Mouse (Mus musculus) adrenal gland, adult 2 months (tissue): ENCODE measurements around the gene Pcnx2. TPM values are rescaled to one million over a fixed set of nuclear protein-coding genes. Genes with fewer than 3 reads are reported as not detected.

Source experiments
- DNase-seq: peaks from one replicate; pipeline ENCODE4 v3.0.0; 2021
- polyA plus RNA-seq: library from polyadenylated mRNA; depleted of rRNA; stranded (reverse); fragments of >200 nt; gene quantifications from 2 replicates; pipeline ENCODE4 v1.2.3, GENCODE M21; 2012
- total RNA-seq, 2 experiments: library from RNA; stranded (reverse); gene quantifications; 2 replicates each; pipeline ENCODE4 v1.2.3; 2021

Pcnx2 gene
- total and polyA plus RNA-seq, 3 experiments: 0.42 to 0.69 (median 0.55) TPM

- no peak for DNase-seq
These were observed 141.6 kb downstream of the Pcnx2 start for GRCm38 (mm10) chr8:125756391-125757105.

DNA sequence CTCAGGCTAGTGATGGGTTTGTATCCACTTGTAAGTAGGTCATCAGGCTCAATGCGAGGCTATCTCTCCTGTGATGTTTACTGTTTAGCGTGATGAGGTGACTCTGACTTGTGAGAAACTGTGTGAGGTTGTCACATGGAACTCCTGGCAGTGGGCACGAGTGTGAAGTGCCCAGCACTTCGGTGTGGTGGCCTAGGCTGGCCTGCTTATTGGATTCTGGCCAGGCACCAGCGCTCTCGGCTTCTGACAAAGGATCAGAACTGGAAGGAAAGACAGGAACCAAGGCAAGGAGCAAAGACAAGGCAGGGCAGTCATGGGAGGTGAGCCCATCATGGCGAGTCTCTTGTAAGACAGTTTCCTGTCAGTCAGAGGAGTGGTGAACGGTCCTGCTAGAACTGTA lies 142.2 kb downstream of the Pcnx2 start:
- no peak for DNase-seq

DNA sequence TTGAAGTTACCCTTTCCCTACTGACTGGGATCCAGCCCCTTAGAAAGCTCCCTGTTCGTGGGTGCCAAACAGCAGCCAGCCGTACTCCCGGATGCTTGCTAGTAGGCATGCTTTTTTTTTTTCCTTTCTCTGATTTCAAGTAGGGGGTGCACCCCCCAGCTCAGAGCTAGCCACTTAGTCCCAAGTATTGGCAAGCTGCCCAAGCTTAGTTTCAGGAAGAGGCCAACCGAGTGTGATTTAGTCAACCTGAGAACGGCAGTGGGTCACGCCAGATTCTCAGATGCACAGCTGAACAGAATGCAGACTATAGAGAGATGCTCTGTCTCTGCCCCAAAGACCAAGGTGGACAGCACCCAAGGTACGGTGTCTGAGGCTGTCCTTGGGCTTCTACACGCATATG lies 147.3 kb downstream of the Pcnx2 start:
- no peak for DNase-seq

DNA sequence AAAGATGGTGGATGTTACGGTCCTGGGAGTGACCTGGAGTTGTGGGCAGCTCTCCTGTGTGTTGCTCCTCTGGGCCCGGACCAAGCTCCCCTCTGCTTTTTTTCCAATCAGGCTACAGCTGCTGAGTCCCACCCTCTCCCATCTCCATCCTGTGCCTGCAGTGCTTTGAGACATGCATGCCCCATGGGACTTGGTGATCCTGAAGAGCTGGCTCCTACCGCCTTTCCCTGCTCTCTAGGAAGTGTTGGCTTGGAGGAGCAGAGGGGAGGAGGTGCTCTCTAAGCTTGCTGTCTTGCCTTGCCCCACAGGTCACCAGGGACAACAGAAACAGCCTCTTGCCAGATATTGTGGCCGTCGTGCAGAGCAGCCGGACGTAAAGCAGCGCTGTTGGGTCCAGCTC lies 150.7 kb downstream of the Pcnx2 start:
- peak; percentile 11 for DNase-seq

DNA sequence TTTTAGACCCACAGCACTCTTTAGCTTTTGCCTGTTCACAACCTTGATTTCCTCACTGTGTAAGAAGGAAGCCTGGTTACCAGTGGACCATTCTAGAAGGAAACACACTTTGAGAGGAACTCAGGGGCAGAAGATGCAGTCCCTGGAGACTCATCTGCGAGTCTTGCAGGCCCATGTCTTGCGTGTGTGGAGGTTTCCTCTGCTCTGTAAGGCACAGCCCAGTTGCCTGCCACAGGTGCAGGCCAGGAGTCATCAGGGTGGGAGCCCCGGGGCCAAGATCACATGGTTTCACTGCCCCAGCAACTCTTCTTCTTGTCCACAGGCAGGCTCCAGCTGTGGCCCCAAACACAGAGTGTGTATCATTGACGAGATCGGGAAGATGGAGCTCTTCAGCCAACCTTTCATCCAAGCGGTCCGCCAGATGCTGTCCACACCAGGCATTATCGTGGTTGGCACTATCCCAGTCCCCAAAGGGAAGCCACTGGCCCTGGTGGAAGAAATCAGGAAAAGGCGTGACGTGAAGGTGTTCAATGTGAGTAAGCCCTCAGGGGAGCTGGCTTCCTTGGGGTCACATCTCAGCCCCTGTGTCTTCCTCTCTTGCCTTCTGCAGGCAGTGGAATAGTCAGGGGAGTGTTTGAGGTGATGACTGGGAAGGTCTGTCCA lies 153.1 kb downstream of the Pcnx2 start:
- DNase-seq: no peak

DNA sequence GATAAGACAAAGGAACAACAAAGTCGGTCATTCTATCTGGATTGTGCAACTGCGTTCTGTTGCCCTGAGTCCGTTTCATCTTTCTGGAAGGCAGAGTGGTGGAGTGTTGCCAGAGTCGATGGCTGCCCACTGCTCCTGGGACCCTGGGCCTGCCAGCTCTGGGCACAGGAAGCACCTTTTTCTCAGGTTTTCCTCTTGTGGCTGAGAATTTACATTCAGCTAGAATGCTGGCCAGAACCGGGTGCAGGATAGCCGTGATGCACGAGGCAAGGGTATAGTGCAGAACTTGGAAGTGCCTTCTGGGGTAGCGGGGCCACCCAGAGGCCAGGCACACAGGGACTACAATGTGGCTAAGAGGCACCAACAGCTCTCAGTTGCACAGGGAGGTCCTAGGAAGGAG lies 155.7 kb downstream of the Pcnx2 start:
- peak; percentile 23 for DNase-seq

DNA sequence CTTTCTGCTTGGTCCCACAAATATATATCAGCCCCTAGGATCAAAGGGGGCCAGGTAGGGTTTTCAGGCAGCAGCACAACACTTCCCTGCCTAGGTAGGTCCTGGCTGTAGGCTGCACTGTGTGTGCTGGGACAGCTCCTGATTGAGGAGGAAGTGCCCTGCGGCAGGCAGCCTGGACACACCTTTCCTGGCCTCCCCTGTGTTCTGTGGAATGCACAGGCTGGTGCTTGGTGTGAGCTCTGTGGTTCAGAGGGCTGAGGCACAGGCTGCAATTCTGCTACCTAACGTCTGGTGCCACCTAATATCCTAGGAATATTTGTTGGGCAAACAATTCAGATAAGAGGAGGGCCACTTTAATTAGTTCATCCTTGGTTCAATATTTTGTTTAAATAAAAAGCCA lies 156.3 kb downstream of the Pcnx2 start:
- DNase-seq: no peak

DNA sequence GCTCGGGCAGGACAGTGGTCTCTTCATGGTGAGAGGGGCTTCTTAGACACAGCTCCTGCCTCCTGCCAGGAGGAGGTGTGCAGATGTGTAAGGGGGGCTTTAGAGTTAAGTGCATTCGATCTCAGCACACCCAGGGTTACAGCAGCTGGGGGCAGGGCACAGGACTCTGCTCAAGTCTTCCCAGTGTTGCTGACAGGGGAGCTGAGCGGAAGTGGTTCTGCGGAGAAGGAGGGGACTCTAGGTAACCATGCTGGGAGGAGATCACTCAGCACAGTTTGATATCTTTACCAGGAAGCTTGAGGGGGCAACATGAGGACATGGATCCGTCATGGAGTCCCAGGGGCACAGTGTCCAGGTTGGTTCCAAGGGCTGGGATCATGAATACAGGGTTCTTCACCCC lies 156.7 kb downstream of the Pcnx2 start:
- no peak for DNase-seq

GRCm38 (mm10) chr8:125740655-125741054 lies 157.5 kb downstream of the Pcnx2 start:
- no peak for DNase-seq

GRCm38 (mm10) chr8:125738956-125739355 lies 159.2 kb downstream of the Pcnx2 start:
- DNase-seq: no peak

- peak; percentile 93 for DNase-seq
These were observed 163.9 kb downstream of the Pcnx2 start for GRCm38 (mm10) chr8:125733964-125734956.

DNA sequence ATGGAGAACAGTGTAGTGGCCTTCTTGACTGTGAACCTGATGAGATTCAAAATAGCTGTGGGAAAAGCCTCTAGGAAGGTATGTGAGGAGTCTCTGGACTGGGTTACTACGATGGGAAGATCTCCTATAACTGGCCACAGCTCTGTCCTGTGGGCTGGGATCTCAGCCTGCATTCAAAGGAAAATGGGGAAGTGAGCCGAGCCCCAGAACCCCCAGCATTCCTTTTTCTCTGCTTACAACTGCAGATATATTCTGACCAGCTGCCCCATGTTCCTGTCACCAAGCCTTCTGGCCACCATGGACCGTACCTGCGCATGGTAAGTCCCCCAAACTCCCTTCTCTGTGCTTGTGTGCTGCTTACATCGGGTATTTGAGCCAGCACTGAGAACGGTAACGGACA lies 168.4 kb downstream of the Pcnx2 start, which contains the start of gene Ntpcr:
Gene Ntpcr (plus strand): TSS at position 218 of the 400 bp plus-strand sequence.
- no peak for DNase-seq

GRCm38 (mm10) chr8:125727797-125728196 lies 170.3 kb downstream of the Pcnx2 start:
- DNase-seq: no peak

DNA sequence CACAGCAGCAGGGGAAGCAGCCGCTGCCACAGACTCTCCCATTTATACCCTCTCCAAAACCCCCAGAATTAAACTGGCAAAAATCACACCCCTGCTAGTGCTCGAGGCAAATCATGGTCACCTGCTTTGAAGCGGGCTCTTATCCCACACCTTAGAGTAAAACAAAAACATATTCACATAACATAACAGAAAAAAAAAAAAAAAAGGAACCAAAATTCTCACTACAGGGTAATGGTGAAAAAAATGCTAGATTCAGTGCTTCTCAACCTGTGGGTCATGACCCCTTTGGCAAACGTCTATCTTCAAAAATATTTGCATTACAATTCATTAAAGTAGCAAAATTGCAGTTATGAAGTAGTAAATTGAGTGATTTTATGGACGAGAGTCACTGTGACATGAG lies 171.1 kb downstream of the Pcnx2 start:
- no peak for DNase-seq

DNA sequence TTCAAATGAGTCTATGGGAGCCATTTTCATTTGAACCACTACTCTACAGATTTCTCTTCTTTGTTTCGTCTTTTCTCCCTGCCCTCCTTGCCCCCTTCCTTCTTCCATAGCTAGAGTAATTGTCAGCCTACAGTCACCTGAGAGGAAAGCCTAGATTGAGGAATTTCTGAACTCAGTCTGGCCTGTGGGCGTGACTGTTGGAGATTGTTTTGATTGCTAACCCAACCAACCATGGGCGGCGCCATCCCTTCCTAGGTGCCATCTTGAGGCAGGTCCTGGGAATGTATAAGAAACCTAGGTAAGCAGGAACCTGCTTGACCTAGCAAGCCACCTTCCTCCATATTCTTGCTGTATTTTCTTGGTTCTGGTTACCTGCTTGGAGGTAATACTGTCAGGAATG lies 172.0 kb downstream of the Pcnx2 start:
- DNase-seq: no peak

GRCm38 (mm10) chr8:125725037-125725820 lies 172.9 kb downstream of the Pcnx2 start:
- no peak for DNase-seq

DNA sequence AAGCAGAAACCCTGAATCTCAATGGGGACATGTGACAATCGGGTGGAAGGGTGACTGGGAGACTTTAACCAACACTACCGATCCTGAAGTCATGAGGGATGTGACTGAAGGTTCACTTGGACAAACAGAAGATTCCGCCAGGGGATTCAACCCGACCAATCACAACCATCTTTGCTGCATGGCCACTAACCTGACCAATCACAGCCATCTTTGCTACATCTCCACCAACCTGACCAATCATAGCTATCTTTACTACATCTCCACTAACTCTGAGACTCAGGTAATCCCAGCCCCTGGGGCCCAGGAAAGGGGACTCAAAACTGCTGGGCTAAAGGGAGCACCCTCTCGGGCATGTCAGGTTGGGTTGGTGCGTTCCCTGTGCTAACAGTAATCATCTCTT lies 174.7 kb downstream of the Pcnx2 start:
- DNase-seq: no peak

DNA sequence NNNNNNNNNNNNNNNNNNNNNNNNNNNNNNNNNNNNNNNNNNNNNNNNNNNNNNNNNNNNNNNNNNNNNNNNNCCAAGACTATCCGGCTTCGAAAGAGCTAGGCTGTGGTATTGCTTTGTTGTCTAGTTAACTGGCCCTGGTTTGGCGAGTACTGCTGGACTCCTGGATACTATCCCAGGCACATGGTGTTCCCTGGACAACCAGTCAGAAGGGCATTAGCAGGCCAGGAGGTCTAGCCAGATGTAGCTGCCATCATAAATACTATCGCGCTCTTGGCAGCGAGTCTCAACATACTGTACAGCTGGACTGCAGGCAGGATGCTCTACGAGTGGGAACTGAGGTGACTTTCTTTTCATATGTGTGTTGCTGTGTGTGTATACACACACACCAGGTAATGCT lies 175.4 kb downstream of the Pcnx2 start:
- no peak for DNase-seq

- DNase-seq: no peak
These were observed 179.2 kb downstream of the Pcnx2 start for GRCm38 (mm10) chr8:125718914-125719313.

DNA sequence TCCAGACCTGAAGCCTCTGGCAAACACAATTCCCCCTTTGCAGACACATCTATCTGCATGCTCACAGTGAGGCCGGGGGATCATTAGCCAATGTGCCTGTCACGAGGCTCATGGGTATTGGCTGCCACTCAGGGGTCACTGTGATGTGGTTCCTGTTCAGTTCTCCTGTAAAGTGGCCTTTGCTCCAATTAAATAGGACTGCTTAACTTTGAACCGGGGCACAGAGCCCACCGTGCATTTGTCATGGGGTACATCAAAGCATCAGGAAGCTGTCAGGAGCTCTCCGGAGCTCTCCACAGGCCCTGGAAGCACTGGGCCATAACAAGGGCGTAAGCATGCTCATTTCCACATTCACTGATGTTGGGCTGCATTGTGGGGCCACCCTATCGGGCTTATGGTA lies 181.5 kb downstream of the Pcnx2 start:
- DNase-seq: no peak

DNA sequence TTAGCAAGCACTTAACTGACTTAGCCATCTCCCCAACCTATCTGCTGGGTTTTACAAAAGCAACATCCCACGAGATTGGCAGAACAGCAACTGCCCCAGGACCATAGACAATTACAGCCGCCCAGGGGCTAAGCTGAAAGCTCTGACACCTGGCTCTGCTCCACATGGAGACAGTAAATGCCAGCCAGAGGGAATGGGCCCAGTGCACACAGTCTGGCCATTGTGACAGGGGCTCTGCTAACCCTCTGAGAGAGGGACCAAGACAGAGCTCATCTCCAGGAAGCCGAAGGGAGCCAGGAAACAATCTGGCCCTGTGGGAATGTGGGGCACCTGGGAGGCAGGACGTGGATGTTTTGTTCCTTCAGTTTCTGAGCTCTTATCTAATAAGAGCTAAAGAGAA lies 181.9 kb downstream of the Pcnx2 start:
- DNase-seq: no peak

- DNase-seq: no peak
These were observed 186.6 kb downstream of the Pcnx2 start for GRCm38 (mm10) chr8:125711514-125711913.
